Mouse (Mus musculus) G1E (cell line): ENCODE results near the gene Hgfac. TPM values are rescaled to one million over a fixed set of nuclear protein-coding genes. Genes with fewer than 3 reads are reported as not detected.

Source experiments
- ATAC-seq: 2 replicates; pipeline ENCODE4 v1.8.0; 2016; ENCODE audit warnings: mild to moderate bottlenecking; ENCODE audit not compliant: insufficient number of reproducible peaks, poor library complexity, low FRiP score, severe bottlenecking; ENCODE audit errors: extremely low read depth
- DNase-seq: peaks from one replicate; pipeline ENCODE4 v3.0.0; 2012; ENCODE audit warnings: low spot score
- H3K27me3 ChIP-seq: 2 replicates; pipeline ENCODE4 v1.6.1; 2012; ENCODE audit warnings: mild to moderate bottlenecking, low read length, inconsistent platforms; ENCODE audit not compliant: insufficient read depth
- H3K36me3 ChIP-seq: replicated peaks from 2 replicates; pipeline ENCODE3; 2012; ENCODE audit warnings: mild to moderate bottlenecking, inconsistent platforms
- H3K4me1 ChIP-seq: 2 replicates; pipeline ENCODE4 v1.6.1; 2012; ENCODE audit warnings: low read depth, low read length, inconsistent platforms, mixed read lengths; ENCODE audit not compliant: insufficient read depth
- H3K4me3 ChIP-seq: 2 replicates; pipeline ENCODE4 v1.5.1; 2012; ENCODE audit warnings: low read depth, mild to moderate bottlenecking, inconsistent platforms, low read length, moderate library complexity, mixed read lengths
- H3K9me3 ChIP-seq: replicated peaks from 2 replicates; pipeline ENCODE4 v1.6.1; 2012; ENCODE audit warnings: inconsistent platforms
- CTCF ChIP-seq: IDR thresholded peaks from 2 replicates; pipeline ENCODE4 v1.5.1; 2012; ENCODE audit warnings: low read depth, low read length, inconsistent platforms, mixed read lengths
- GATA1 ChIP-seq: IDR thresholded peaks from 2 replicates; pipeline ENCODE4 v1.6.1; 2012; ENCODE audit warnings: borderline replicate concordance, low read length, inconsistent platforms, mixed read lengths
- GATA2 ChIP-seq: IDR thresholded peaks from 2 replicates; pipeline ENCODE4 v1.6.1; 2012; ENCODE audit warnings: low read depth, low read length, inconsistent platforms, borderline replicate concordance
- POLR2AphosphoS5 ChIP-seq: IDR thresholded peaks from 2 replicates; pipeline ENCODE4 v1.6.1; 2012; ENCODE audit warnings: low read depth, low read length, inconsistent platforms; ENCODE audit not compliant: insufficient replicate concordance
- TAL1 ChIP-seq: conservative IDR thresholded peaks from 2 replicates; pipeline ENCODE4 v1.6.1; 2012; ENCODE audit warnings: low read depth, low read length, inconsistent platforms, mixed read lengths
- polyA plus RNA-seq: library from polyadenylated mRNA; stranded (reverse); fragments of >175 nt; gene quantifications from 2 replicates; pipeline ENCODE4 v1.2.3, GENCODE M21; 2012
- total RNA-seq, 2 experiments: library from RNA; stranded (forward) in 1 of 2; stranded (reverse) in 1 of 2; fragments of 200-1000 nt in 1 of 2; fragments of >200 nt in 1 of 2; fragmentation: Nextera tagmentation in 1 of 2; gene quantifications; 2 replicates each; pipeline ENCODE4 v1.2.3; 2014 to 2017

Hgfac gene
- total and polyA plus RNA-seq, 3 experiments: 0.27 TPM; not detected in 2

DNA sequence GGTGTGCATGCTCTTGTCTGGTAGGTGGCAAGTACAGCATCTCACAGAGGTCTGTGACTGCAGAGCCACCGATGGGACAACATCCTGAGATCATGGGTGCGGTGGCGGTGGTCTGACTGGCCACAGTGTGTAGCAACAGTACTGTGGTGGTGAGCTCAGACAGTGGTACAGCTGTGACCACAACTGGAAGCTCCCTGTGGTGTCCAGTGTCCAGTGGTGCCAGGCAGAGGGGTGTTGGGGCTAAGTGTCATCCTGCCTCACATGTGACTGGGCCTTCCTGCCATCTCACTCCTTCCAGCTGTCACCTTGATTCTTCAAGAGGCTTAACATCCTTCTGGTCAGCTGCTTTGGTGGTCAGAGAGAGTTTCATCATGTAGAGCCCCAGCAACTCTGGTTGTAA lies 13.3 kb downstream of the Hgfac start:
- DNase-seq: no peak
- TF ChIP-seq CTCF: no peak
- no peak for TF ChIP-seq TAL1
- no peak for TF ChIP-seq GATA1
- no peak for TF ChIP-seq POLR2AphosphoS5
- TF ChIP-seq GATA2: no peak
- no peak; the same call in 1 of the 2 replicates for ATAC-seq
- no peaks in the 10 kb centered on the region for H3K36me3 ChIP-seq
- peaks cover 52% of the 10 kb centered on the region for H3K27me3 ChIP-seq
- no peak overlapping the region for H3K4me3 ChIP-seq
- no peaks in the 10 kb centered on the region for H3K9me3 ChIP-seq
- H3K4me1 ChIP-seq: no peaks in the 10 kb centered on the region

DNA sequence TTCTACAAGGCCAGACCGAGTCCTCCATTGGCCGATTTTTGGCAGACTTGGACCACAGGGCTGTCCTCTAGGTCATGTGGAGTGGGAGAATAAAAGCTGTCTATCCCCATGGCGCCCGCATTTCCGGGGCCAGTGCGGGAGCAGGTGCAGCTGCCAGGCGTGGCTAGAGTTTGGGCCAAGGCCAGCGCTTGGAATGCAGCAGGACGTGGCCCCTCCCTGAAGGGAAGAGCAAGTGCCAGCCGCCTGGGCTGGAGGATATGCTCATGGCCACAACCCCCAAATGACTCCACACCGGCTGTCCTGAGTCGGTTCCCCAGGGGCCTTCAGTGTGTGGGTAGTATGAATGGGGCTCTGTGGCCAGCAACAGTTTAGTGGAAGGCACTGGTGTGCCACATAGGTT lies 13.8 kb downstream of the Hgfac start:
- no peak for DNase-seq
- Histone ChIP-seq H3K4me1 (no peaks in the 10 kb centered on the region), H3K9me3 (no peaks in the 10 kb centered on the region), H3K4me3 (no peak overlapping the region), H3K27me3 (peaks cover 55% of the 10 kb centered on the region), H3K36me3 (no peaks in the 10 kb centered on the region)
- TF ChIP-seq GATA1 (no peak), POLR2AphosphoS5 (no peak), GATA2 (no peak), TAL1 (no peak), CTCF (no peak)
- no peak for ATAC-seq

DNA sequence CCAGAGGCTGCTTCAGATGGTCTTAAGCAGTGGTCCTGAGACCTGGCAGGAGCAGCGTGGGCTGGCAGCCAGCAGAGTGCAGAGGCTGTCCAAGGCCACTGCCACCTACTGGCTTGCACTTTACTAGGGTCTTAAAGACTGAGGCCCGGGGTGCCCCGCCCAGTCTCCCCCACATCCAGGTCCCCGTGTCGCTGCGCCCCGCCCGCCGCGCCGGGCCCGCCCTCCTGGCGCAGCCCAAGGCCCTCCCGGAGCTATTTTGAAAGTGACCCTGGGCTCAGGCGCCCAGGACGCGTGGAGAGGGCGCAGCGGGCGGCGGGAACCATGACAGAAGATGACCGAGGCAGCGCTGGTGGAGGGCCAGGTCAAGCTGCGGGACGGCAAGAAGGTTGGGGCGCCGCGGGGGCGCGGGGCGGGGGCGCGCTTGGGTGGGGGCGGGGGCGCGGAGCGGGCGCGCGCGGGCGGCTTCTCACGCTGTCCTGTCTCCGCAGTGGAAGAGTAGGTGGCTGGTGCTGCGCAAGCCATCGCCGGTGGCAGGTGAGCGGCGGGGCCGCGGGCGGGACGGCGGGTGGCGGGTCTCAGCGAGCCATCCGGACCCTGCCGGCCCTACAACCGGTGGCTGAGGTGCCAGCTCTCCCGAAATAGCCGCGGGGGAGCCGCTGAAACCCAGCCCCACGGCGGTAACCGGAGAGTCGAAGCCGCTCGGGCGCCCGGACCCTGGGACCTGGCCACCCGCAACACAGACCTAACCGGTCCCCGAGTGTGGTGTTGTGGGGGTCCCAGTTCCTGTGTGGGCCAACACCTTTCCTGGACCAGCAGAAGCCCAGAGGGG lies 15.5 kb downstream of the Hgfac start, which contains the start of gene Dok7:
TSS of gene Dok7 (plus strand) at position 163 of the 829 bp plus-strand sequence.
- peaks cover 46% of the 10 kb centered on the region for H3K27me3 ChIP-seq
- DNase-seq: no peak
- no peak within 1 kb of the TSS; the same call in 1 of the 2 replicates for H3K4me3 ChIP-seq
- H3K4me1 ChIP-seq: no peaks in the 10 kb centered on the region
- TF ChIP-seq GATA1: no peak
- no peak for TF ChIP-seq CTCF
- TF ChIP-seq POLR2AphosphoS5: no peak
- no peak for TF ChIP-seq GATA2
- no peak for TF ChIP-seq TAL1
- no peaks in the 10 kb centered on the region for H3K9me3 ChIP-seq
- H3K36me3 ChIP-seq: no peaks in the 10 kb centered on the region
- no peak for ATAC-seq

DNA sequence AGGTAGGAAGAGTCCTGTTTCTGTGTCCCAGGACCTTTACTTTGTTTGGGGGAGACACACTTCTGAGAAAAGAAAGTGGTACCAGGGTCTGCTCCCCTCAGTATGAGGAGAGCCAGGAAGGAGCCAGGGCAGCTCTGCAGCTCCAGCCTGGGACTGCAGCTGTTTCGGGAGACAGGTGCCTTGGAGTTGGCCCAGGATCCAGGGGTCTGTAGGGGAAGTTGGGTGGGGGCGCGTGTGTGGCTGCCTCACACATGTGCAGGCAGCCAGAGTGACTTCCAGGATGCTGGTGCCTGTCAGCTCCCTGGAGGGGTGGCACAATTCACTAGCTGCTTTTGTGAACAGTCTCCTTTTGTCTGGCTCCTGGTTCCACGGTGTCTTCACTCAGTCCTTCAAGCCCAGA lies 16.3 kb downstream of the Hgfac start:
- Histone ChIP-seq H3K27me3 (peaks cover 50% of the 10 kb centered on the region), H3K4me3 (no peak overlapping the region), H3K4me1 (no peaks in the 10 kb centered on the region), H3K36me3 (no peaks in the 10 kb centered on the region), H3K9me3 (no peaks in the 10 kb centered on the region)
- no peak for ATAC-seq
- DNase-seq: no peak
- TF ChIP-seq GATA2 (no peak), TAL1 (no peak), CTCF (no peak), POLR2AphosphoS5 (no peak), GATA1 (no peak)

DNA sequence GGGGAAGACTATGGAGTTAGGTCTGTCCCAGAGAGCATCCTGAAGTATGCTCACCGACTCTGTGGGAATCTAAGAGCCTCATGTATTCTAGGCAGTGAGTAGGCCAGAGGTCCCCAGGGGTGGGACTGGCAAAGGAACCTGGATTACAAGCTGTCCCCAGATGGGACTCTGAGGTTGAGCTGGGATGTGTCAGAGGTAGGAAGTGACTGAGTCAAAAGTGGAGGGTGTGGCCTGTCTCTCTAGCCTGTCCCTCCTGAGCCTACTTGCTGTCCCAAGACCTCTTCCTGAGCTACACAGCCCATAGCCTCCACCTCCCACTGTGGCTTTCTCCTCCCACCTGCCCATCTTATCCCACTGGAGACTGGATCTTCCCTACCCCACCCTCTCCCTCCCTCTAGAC lies 16.9 kb downstream of the Hgfac start:
- no peak overlapping the region for H3K4me3 ChIP-seq
- H3K27me3 ChIP-seq: peaks cover 48% of the 10 kb centered on the region
- TF ChIP-seq CTCF: no peak
- no peak for TF ChIP-seq GATA2
- no peak for TF ChIP-seq GATA1
- TF ChIP-seq POLR2AphosphoS5: no peak
- TF ChIP-seq TAL1: no peak
- H3K9me3 ChIP-seq: no peaks in the 10 kb centered on the region
- no peaks in the 10 kb centered on the region for H3K36me3 ChIP-seq
- H3K4me1 ChIP-seq: no peaks in the 10 kb centered on the region
- ATAC-seq: no peak
- DNase-seq: no peak

DNA sequence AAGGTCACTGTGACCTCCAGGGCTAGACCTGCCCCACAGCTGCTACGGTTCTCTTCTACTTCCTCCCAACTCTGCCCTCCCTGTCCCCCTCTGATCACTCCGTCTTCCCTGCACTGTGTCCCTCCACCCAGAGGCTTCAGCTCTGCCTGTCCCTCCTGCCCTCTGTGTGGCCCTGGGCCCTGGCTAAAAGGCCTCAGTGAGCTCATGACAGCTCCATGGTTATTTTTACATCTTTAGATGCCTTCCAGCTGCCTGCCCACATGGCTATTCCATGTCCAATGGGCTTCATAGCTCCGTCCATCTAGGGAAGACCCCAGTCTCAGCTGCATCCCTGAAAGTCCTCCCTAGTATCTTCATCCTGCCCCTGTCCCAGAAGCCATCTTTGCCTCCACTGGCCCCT lies 18.8 kb downstream of the Hgfac start:
- Histone ChIP-seq H3K4me1 (no peaks in the 10 kb centered on the region), H3K9me3 (no peaks in the 10 kb centered on the region), H3K4me3 (no peak overlapping the region), H3K36me3 (no peaks in the 10 kb centered on the region), H3K27me3 (peaks cover 39% of the 10 kb centered on the region)
- TF ChIP-seq CTCF (no peak), TAL1 (no peak), GATA2 (no peak), GATA1 (no peak), POLR2AphosphoS5 (no peak)
- no peak for DNase-seq
- ATAC-seq: no peak

DNA sequence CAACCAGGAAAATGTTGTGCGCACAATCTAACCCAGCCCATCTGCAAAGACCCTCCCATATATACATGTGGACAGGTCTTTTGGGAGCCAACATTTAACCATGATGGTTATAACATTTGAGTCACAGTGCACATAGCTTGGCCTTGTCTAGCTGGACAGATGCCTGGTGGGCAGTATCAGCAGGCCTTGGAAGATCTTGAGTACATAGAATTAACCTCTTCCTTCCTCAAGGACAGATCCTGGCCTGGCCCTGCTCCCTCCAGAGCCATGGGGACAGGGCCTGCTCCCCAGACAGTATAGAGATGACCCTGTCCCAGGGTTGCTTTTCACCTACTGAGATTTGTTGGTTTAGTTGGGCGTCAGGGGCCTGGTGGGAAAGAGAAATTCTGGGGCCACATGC lies 28.5 kb downstream of the Hgfac start:
- Histone ChIP-seq H3K36me3 (no peaks in the 10 kb centered on the region), H3K4me1 (no peaks in the 10 kb centered on the region), H3K9me3 (no peaks in the 10 kb centered on the region), H3K4me3 (no peak overlapping the region), H3K27me3 (peaks cover 38% of the 10 kb centered on the region; the same call in 1 of the 2 replicates)
- DNase-seq (no peak), ATAC-seq (no peak)
- no peak for TF ChIP-seq TAL1
- no peak for TF ChIP-seq POLR2AphosphoS5
- TF ChIP-seq GATA1: no peak
- TF ChIP-seq GATA2: no peak
- TF ChIP-seq CTCF: no peak
